Mouse (Mus musculus) ovary, postnatal 36 days (tissue): Measurements from ENCODE around the gene C87499.
A peak's percentile ranks its signal among the peaks of the same experiment; 100 is the strongest.

Experiments
- DNase-seq: peaks from one replicate; pipeline ENCODE4 v3.0.0; 2022; ENCODE audit warnings: low spot score, mixed read lengths

The C87499 gene

GRCm38 (mm10) chr4:88634311-88634710 is at the start of gene C87499:
Gene C87499 (minus strand): TSS chr4:88634411.
- no peak for DNase-seq

GRCm38 (mm10) chr4:88683812-88684211 is 49.6 kb upstream of the C87499 start, which contains the start of gene Ifna2:
Gene Ifna2 (minus strand): TSS chr4:88683912.
- DNase-seq, result no peak

GRCm38 (mm10) chr4:88681353-88681752 is 47.1 kb upstream of the C87499 start:
- no peak for DNase-seq

GRCm38 (mm10) chr4:88680362-88680761 is 46.2 kb upstream of the C87499 start:
- no peak for DNase-seq

- DNase-seq, result no peak
These were observed 42.6 kb upstream of the C87499 start, which contains the start of gene Ifna16 for GRCm38 (mm10) chr4:88676824-88677223. Gene Ifna16 (minus strand): TSS chr4:88676924.

- no peak for DNase-seq
These were observed 21.2 kb upstream of the C87499 start for GRCm38 (mm10) chr4:88655461-88655860.

GRCm38 (mm10) chr4:88653644-88654043 is 19.4 kb upstream of the C87499 start:
- no peak for DNase-seq

GRCm38 (mm10) chr4:88644359-88644758 is 10.1 kb upstream of the C87499 start, which contains the start of gene Ifna13:
Gene Ifna13 (minus strand): TSS chr4:88644459.
- no peak for DNase-seq

- DNase-seq, result no peak
These were observed 8.3 kb upstream of the C87499 start for GRCm38 (mm10) chr4:88642526-88642925.

GRCm38 (mm10) chr4:88641077-88641831 is 7.0 kb upstream of the C87499 start:
- DNase-seq, result peak; percentile 87

- DNase-seq, result no peak
These were observed 6.5 kb upstream of the C87499 start for GRCm38 (mm10) chr4:88640704-88641076.

- no peak for DNase-seq
These were observed 30.9 kb downstream of the C87499 start, which contains the start of gene Ifna12 for GRCm38 (mm10) chr4:88603276-88603675. Gene Ifna12 (minus strand): TSS chr4:88603376.

- DNase-seq, result no peak
These were observed 41.9 kb downstream of the C87499 start, which contains the start of gene Ifna9 for GRCm38 (mm10) chr4:88592285-88592684. Gene Ifna9 (minus strand): TSS chr4:88592385.
